Mouse (Mus musculus) ovary, postnatal 10 days (tissue): ENCODE data around the gene Dlat.

Source experiments
- DNase-seq: peaks from one replicate; pipeline ENCODE4 v3.0.0; 2022; ENCODE audit warnings: low spot score

Dlat gene

GRCm38 (mm10) chr9:50659392-50660217, at the start of gene Dlat:
Gene Dlat, minus strand, starts transcription at chr9:50659780.
- DNase-seq, result peak; percentile 74

DNA sequence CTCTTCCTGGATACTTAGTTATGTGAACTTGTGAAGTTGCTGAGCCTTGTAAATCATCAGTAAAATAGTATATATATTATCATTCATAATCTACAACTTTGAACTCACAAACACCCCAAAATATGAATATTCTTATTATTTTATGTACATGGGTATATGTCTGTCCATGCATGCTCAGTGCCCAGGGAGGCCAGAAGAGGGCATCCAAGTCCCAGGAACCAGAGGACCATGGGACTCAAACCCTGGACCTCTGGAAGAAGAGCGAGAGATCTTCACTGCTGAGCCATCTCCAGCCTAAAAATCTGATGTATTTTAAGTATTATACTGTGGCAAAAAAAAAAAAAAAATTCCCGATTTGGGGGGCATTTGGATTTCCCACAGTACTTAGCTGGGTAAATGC, 49.5 kb upstream of the Dlat start:
- DNase-seq, result no peak

- no peak for DNase-seq
Measured at GRCm38 (mm10) chr9:50704907-50705306, 45.3 kb upstream of the Dlat start.

- no peak for DNase-seq
Measured at GRCm38 (mm10) chr9:50700921-50701691, 41.5 kb upstream of the Dlat start.

DNA sequence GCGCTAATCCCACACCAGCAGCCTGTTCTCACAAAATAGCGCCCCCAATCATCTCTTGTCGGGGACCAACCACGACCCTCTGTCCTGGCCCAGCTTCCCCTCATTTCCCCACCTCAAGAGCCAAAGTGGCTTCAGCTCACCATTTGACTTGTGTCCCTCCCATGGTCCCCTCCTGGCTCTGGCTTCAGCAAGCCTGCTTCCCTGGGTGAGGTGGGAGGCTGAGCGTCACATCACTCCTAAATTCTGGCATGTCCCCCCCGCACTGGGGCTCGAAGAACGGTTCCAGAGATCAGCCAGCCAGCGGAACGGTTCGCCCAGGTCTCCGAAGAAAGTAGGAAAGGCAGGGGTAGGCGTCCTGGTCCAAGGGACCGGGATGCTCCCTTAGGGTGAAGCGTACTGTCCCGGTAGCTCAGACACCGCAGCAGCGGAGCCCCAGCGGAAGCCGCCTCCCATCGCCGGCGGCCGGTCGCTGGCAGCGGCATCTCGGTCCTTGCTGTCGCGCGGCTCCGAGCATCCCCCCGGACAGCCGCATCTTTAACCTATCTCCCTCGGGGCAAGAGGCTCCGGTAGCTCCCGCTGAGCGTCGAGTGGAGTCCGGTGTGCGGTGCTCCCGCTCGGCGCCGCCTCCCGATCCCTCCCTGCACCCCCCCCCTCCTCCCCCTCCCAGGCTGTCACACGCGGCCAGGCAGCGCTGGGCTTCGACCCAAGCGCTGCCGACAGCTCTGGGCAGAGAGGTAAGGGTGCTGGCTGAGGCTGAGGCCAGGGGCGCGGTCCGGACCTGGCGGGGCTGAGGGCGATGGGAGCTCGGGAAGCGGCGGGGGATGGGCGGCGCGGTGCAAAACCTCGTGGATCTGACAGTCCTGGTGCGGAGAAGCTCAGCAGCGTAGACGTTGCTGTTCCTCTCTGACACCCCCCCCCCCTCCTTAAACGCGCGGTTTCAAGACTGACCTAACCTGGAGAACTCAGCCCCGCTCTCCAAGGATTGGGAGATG, 39.1 kb upstream of the Dlat start:
- DNase-seq, result no peak

DNA sequence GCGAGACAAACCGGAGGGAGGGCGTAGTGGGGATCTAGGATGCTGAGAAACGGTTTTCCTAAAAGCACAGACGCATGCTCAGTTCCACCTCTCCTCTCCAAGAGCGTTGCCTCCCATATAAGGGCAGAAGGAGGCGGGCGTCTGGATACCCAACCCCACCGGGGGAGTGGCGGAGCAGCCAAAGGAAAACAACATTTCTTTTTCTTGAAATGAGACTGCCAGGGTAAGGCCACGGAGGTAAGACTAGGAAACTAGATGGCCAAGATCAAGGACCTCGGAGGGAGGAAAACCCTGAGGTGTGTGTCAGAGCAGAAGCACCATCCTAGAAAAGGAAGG, 38.1 kb upstream of the Dlat start:
- DNase-seq, result peak; percentile 20

GRCm38 (mm10) chr9:50696851-50697705, 37.5 kb upstream of the Dlat start:
- DNase-seq, result no peak

- no peak for DNase-seq
Measured at GRCm38 (mm10) chr9:50695153-50695552, 35.6 kb upstream of the Dlat start.

- DNase-seq, result no peak
Measured at GRCm38 (mm10) chr9:50693631-50694030, 34.1 kb upstream of the Dlat start.

DNA sequence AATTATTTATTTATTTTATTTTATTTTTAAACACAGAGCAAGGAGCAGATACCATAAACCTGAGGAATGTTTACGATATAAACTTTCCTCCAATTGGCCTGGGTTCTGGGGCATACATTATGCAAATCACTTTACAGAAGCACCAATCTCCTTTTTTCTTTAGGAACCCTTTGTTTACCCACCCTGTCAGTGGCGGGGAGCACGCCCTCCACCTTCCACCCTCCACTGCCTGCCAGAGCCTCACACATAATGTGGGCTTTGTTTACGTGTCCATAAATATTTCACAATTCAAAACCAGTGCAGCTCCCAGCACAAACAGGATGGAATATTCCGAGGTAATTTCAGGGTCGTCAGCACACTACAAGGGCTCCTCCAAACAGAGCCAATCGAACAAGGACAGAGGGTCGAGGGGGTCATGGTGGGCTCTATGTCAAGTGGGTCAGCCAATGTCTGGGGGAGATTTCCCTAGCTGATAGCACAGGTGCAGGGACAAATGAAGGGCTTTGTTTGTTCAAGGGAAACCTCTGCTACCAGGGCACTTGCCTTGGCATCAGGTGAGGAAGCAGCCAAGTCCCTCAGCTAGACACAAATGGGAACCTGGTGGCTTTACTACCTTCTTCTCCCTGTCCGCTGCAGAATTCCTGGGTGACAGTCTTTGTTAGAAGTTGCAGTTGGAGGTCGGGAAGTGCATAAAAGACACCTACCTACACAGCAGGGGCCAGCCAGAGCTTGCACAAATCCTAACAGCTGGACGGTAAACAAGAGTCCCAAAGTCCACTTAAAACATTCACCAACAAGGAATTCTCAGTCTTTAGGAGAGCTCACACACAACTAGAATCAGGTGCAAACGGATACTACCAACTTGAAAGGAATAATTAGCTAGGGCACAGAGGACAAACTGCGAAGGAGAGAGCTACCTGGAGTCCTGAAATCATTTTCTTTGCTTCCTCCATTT, 33.3 kb upstream of the Dlat start:
- no peak for DNase-seq

GRCm38 (mm10) chr9:50686866-50687652, 27.5 kb upstream of the Dlat start:
- no peak for DNase-seq

GRCm38 (mm10) chr9:50681727-50682126, 22.1 kb upstream of the Dlat start:
- DNase-seq, result no peak

DNA sequence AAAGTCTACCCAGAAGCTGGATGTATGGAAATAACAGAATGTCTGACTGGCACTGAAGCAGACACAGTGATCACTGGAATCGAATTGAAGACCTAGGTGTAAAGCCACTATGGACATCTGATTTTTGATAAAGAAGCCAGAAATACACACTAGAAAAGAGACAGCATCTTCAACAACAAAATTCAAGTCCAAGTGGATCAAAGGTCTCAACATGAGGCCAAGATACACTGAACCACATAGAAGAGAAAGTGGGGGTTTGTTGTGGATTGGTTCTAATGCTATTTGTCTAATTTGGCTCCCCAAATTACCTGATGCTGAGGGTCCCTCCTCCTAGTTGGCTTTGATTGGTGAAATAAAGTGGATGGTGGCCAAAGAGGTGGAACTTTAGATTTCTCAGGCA, 19.8 kb upstream of the Dlat start:
- DNase-seq, result no peak

DNA sequence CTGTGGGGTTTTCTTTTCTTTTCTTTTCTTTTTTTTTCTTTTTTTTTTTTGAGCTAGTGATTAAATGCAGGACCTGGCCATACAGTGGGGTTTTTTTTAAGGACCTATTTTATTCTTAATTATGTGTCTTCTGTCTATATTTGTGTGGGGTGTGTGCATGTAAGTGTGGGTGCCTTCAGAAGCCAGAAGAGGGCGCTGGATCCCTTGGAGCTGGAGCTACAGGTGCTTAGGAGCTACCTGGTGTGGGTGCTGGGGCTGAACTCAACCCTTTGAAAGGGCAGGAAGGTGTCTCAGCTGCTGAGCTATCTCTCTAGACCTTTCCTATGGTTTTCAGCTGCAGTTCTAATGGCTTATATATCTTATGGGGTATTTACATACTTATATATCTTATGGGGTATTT, 15.2 kb upstream of the Dlat start:
- no peak for DNase-seq

DNA sequence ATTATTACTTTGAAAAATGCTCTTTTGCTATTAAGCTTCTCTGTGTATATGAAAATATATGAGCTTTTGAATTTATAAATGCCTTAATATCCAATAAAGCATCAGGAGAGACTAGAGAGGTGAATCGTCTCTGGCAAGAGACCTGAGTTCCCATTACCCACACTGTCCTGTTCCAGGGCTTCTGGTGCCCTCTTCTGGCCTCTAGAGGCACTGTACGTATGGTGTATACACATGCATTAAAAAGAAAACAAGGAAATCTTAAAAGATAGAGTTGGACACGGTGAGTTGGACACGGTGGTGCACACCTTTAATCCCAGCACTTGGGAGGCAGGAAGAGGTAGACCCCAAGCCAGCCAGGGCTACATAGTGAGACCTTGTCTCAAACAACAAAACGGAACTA, 11.1 kb upstream of the Dlat start:
- DNase-seq, result no peak

GRCm38 (mm10) chr9:50667579-50668498, 8.3 kb upstream of the Dlat start:
- no peak for DNase-seq

DNA sequence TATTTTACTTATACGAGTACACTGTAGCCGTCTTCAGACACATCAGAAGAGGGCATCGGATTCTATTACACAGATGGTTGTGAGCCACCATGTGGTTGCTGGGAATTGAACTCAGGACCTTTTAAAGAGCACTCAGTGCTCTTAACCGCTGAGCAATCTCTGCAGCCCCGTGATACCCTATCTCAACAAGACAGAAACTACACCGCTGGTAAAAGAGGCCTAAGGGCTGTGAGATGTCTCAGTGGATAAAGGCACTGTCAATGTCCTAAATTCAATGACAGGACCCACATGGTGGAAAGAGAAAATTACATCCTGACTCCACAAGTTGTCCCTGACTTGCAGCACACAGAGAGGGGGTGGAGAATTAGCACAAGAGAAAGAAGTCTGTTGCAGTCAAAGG, 6.9 kb upstream of the Dlat start:
- DNase-seq, result no peak

GRCm38 (mm10) chr9:50664826-50665225, 5.2 kb upstream of the Dlat start:
- DNase-seq, result no peak
